Mouse (Mus musculus): ENCODE data around the gene Dpf3. TPM values are rescaled to one million over a fixed set of nuclear protein-coding genes. Genes with fewer than 3 reads are reported as not detected.

Gene Dpf3
- polyA plus RNA-seq, 1 experiment from 2014 or later: 6.1 TPM

GRCm38 (mm10) chr12:83427601-83428000 lies 59.9 kb downstream of the Dpf3 start:
- Histone ChIP-seq H3K27me3 (replicated peaks; ENCODE audit: control insufficient read depth, insufficient read depth, low read length) (no peaks in the 10 kb centered on the region), H3K4me3 (ENCODE audit: low read depth, low read length) (no peak overlapping the region), H3K36me3 (ENCODE audit: control insufficient read depth, insufficient read depth, low read length) (no peaks in the 10 kb centered on the region), H3K4me1 (ENCODE audit: control insufficient read depth, insufficient read depth, low read length) (peaks cover 9% of the 10 kb centered on the region; the same call in 1 of the 2 replicates), H3K27ac (replicated peaks; ENCODE audit: low read depth, low read length) (no peak overlapping the region), H3K4me2 (ENCODE audit: low read depth, low read length) (no peak overlapping the region), H3K9ac (ENCODE audit: low read depth, low read length) (no peak overlapping the region), H3K9me3 (ENCODE audit: control insufficient read depth, low read length) (no peaks in the 10 kb centered on the region)
- no peak for ATAC-seq (ENCODE audit: low read depth)
- no peak for DNase-seq (ENCODE audit: low spot score)
- 54% methylated on average over 4 of the region's 4 CpGs for WGBS

GRCm38 (mm10) chr12:83426326-83426725 lies 61.2 kb downstream of the Dpf3 start:
- WGBS: 54% methylated on average over 5 of the region's 5 CpGs
- ATAC-seq (ENCODE audit: low read depth): no peak

GRCm38 (mm10) chr12:83425736-83426135 lies 61.8 kb downstream of the Dpf3 start:
- H3K27me3 ChIP-seq (replicated peaks; ENCODE audit: control insufficient read depth, insufficient read depth, low read length): no peaks in the 10 kb centered on the region
- H3K36me3 ChIP-seq (ENCODE audit: control insufficient read depth, insufficient read depth, low read length): no peaks in the 10 kb centered on the region
- H3K9me3 ChIP-seq (ENCODE audit: control insufficient read depth, low read length): no peaks in the 10 kb centered on the region
- H3K4me2 ChIP-seq (ENCODE audit: low read depth, low read length): no peak overlapping the region
- H3K27ac ChIP-seq (replicated peaks; ENCODE audit: low read depth, low read length): no peak overlapping the region
- WGBS: 63% methylated on average over 7 of the region's 7 CpGs
- H3K4me1 ChIP-seq (ENCODE audit: control insufficient read depth, insufficient read depth, low read length): peaks cover 9% of the 10 kb centered on the region; the same call in 1 of the 2 replicates
- H3K4me3 ChIP-seq (ENCODE audit: low read depth, low read length): no peak overlapping the region
- no peak for ATAC-seq (ENCODE audit: low read depth)
- H3K9ac ChIP-seq (ENCODE audit: low read depth, low read length): no peak overlapping the region
- no peak for DNase-seq (ENCODE audit: low spot score)

More at GRCm38 (mm10) chr12:83426326-83426725, 61.2 kb downstream of the Dpf3 start:
- no peak overlapping the region for H3K9ac ChIP-seq (ENCODE audit: low read depth, low read length)
- no peaks in the 10 kb centered on the region for H3K36me3 ChIP-seq (ENCODE audit: control insufficient read depth, insufficient read depth, low read length)
- no peaks in the 10 kb centered on the region for H3K9me3 ChIP-seq (ENCODE audit: control insufficient read depth, low read length)
- DNase-seq (ENCODE audit: low spot score): no peak
- no peak overlapping the region for H3K4me2 ChIP-seq (ENCODE audit: low read depth, low read length)
- H3K4me1 ChIP-seq (ENCODE audit: control insufficient read depth, insufficient read depth, low read length): peaks cover 9% of the 10 kb centered on the region; the same call in 1 of the 2 replicates
- H3K27ac ChIP-seq (replicated peaks; ENCODE audit: low read depth, low read length): no peak overlapping the region
- no peaks in the 10 kb centered on the region for H3K27me3 ChIP-seq (replicated peaks; ENCODE audit: control insufficient read depth, insufficient read depth, low read length)
- no peak overlapping the region for H3K4me3 ChIP-seq (ENCODE audit: low read depth, low read length)

DNA sequence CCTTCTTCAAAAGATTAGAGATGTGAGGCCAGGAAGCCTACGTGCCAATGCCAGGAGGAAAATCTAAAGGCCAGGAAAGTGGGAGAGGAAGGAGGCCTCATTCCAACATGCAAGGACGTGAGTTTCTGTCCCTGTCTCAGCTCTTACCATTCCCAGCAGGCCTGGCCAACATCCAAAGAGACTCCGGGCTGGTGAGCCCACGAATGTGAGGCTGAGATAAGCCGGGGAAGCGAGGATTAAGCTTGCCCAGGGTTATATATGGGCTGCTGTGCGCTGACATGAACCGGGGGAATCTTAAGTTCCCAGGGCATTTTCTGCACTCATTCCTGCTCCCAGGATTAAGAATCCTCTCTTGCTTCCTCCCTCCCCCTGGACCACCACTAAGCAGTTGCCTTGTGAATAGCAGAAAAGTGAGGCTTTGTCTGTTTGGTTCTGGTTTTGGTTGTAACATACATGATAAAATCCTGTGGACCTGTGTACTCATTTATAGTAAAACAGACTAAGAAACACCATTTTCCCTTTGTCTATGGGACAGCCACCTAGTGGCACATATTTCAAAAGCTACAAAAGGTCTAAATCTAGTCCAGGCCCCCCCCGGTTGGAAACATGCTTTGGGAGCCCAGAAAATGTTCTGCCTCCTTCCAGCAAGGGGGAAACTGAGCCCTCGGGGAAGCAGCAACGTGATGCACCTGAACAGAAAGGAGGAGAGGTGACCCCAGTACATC lies 62.6 kb downstream of the Dpf3 start:
- 54% methylated on average over 11 of the region's 11 CpGs for WGBS
- Histone ChIP-seq H3K4me1 (ENCODE audit: control insufficient read depth, insufficient read depth, low read length) (peaks cover 9% of the 10 kb centered on the region; the same call in 1 of the 2 replicates), H3K36me3 (ENCODE audit: control insufficient read depth, insufficient read depth, low read length) (no peaks in the 10 kb centered on the region), H3K27ac (replicated peaks; ENCODE audit: low read depth, low read length) (no peak overlapping the region), H3K27me3 (replicated peaks; ENCODE audit: control insufficient read depth, insufficient read depth, low read length) (no peaks in the 10 kb centered on the region), H3K4me3 (ENCODE audit: low read depth, low read length) (no peak overlapping the region), H3K9ac (ENCODE audit: low read depth, low read length) (peak overlapping the region; percentile 37; the same call in 1 of the 2 replicates), H3K9me3 (ENCODE audit: control insufficient read depth, low read length) (no peaks in the 10 kb centered on the region), H3K4me2 (ENCODE audit: low read depth, low read length) (no peak overlapping the region)
- DNase-seq (ENCODE audit: low spot score) (peak; percentile 58), ATAC-seq (ENCODE audit: low read depth) (no peak)

DNA sequence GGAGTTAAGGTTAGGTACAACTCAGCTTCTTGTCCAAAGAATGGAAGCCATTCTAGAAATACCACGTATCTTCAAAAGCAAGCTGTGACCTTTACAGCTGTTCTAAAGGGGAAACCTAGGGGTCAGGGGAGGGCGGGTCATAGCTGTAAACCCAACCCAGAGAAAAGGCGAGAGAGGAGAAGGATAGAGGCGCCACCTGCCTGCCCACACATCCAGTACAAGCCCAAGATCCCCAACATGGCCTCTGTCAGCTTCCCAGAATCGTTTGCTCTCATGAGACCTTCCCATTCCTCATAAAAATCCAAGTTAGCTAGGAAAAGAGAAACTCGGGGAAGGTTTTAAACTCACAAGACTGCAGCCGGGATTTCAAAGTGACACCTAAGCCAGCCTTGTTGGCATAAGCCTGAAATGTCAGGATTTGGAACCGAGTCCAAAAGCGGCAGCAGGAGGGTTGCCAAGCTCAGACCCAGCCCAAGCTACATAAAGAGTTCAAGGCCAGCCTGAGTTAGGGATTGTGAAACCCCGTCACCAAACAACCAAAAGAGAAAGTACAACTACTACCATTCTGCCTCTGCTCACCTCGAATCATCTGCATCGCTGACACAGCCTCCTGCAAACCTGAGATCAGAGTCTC lies 63.3 kb downstream of the Dpf3 start:
- H3K27ac ChIP-seq (replicated peaks; ENCODE audit: low read depth, low read length): no peak overlapping the region
- peaks cover 9% of the 10 kb centered on the region; the same call in 1 of the 2 replicates for H3K4me1 ChIP-seq (ENCODE audit: control insufficient read depth, insufficient read depth, low read length)
- WGBS: 72% methylated on average over 12 of the region's 12 CpGs
- ATAC-seq (ENCODE audit: low read depth) (no peak), DNase-seq (ENCODE audit: low spot score) (no peak)
- no peaks in the 10 kb centered on the region for H3K27me3 ChIP-seq (replicated peaks; ENCODE audit: control insufficient read depth, insufficient read depth, low read length)
- H3K9ac ChIP-seq (ENCODE audit: low read depth, low read length): no peak overlapping the region
- H3K36me3 ChIP-seq (ENCODE audit: control insufficient read depth, insufficient read depth, low read length): no peaks in the 10 kb centered on the region
- no peak overlapping the region for H3K4me3 ChIP-seq (ENCODE audit: low read depth, low read length)
- no peak overlapping the region for H3K4me2 ChIP-seq (ENCODE audit: low read depth, low read length)
- H3K9me3 ChIP-seq (ENCODE audit: control insufficient read depth, low read length): no peaks in the 10 kb centered on the region

- H3K4me3 ChIP-seq (ENCODE audit: low read depth, low read length): no peak overlapping the region
- no peaks in the 10 kb centered on the region for H3K27me3 ChIP-seq (replicated peaks; ENCODE audit: control insufficient read depth, insufficient read depth, low read length)
- H3K9me3 ChIP-seq (ENCODE audit: control insufficient read depth, low read length): no peaks in the 10 kb centered on the region
- 0 out of 2 replicates have a peak, but pooled peaks cover 2% of the 10 kb centered on the region for H3K4me1 ChIP-seq (ENCODE audit: control insufficient read depth, insufficient read depth, low read length)
- no peak for ATAC-seq (ENCODE audit: low read depth)
- no peak overlapping the region for H3K4me2 ChIP-seq (ENCODE audit: low read depth, low read length)
- no peak for DNase-seq (ENCODE audit: low spot score)
- H3K36me3 ChIP-seq (ENCODE audit: control insufficient read depth, insufficient read depth, low read length): no peaks in the 10 kb centered on the region
- H3K9ac ChIP-seq (ENCODE audit: low read depth, low read length): no peak overlapping the region
- WGBS: 91% methylated on average over 5 of the region's 5 CpGs
- no peak overlapping the region for H3K27ac ChIP-seq (replicated peaks; ENCODE audit: low read depth, low read length)
Observed at GRCm38 (mm10) chr12:83420346-83420745, 67.2 kb downstream of the Dpf3 start.

DNA sequence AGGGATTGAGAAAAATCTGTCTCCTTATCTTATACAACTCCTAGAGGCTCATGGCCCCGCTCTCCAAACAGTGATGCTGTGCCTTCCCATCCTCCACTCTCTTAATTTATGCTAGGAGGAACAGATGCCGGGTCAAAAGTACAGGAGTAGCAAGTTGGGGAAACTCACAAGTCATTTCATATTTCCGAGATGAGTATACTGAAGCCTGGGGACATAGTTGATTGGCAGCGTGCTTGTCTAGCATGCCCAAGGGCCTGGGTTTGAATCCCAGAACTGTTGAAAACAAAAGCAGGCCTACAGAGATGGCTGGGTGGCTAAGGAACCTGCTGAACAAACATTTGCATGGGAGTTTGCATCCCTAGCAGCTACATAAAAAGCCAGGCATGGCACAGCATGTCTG lies 72.3 kb downstream of the Dpf3 start:
- H3K27me3 ChIP-seq (replicated peaks; ENCODE audit: control insufficient read depth, insufficient read depth, low read length): no peaks in the 10 kb centered on the region
- 0 out of 2 replicates have a peak, but pooled peaks cover 4% of the 10 kb centered on the region for H3K9me3 ChIP-seq (ENCODE audit: control insufficient read depth, low read length)
- H3K4me2 ChIP-seq (ENCODE audit: low read depth, low read length): no peak overlapping the region
- H3K4me3 ChIP-seq (ENCODE audit: low read depth, low read length): no peak overlapping the region
- H3K36me3 ChIP-seq (ENCODE audit: control insufficient read depth, insufficient read depth, low read length): no peaks in the 10 kb centered on the region
- H3K9ac ChIP-seq (ENCODE audit: low read depth, low read length): no peak overlapping the region
- WGBS: 63% methylated on average over 4 of the region's 4 CpGs
- DNase-seq (ENCODE audit: low spot score): no peak
- H3K27ac ChIP-seq (replicated peaks; ENCODE audit: low read depth, low read length): no peak overlapping the region
- peaks cover 9% of the 10 kb centered on the region; the same call in 1 of the 2 replicates for H3K4me1 ChIP-seq (ENCODE audit: control insufficient read depth, insufficient read depth, low read length)
- ATAC-seq (ENCODE audit: low read depth): no peak

- DNase-seq (ENCODE audit: low spot score): no peak
- Histone ChIP-seq H3K36me3 (ENCODE audit: control insufficient read depth, insufficient read depth, low read length) (no peaks in the 10 kb centered on the region), H3K27ac (replicated peaks; ENCODE audit: low read depth, low read length) (no peak overlapping the region), H3K4me2 (ENCODE audit: low read depth, low read length) (no peak overlapping the region), H3K4me3 (ENCODE audit: low read depth, low read length) (no peak overlapping the region), H3K9me3 (ENCODE audit: control insufficient read depth, low read length) (0 out of 2 replicates have a peak, but pooled peaks cover 4% of the 10 kb centered on the region), H3K4me1 (ENCODE audit: control insufficient read depth, insufficient read depth, low read length) (peaks cover 9% of the 10 kb centered on the region; the same call in 1 of the 2 replicates), H3K27me3 (replicated peaks; ENCODE audit: control insufficient read depth, insufficient read depth, low read length) (no peaks in the 10 kb centered on the region), H3K9ac (ENCODE audit: low read depth, low read length) (no peak overlapping the region)
- 92% methylated on average over 5 of the region's 5 CpGs for WGBS
- ATAC-seq (ENCODE audit: low read depth): no peak
Observed at GRCm38 (mm10) chr12:83413684-83414083, 73.8 kb downstream of the Dpf3 start.

All from embryonic facial prominence, embryonic 14.5 days (tissue).